Mouse (Mus musculus) small intestine, adult 10 weeks (tissue): Measurements from ENCODE around the gene Cobl. TPM values are rescaled to one million over a fixed set of nuclear protein-coding genes. Genes with fewer than 3 reads are reported as not detected.

ENCODE experiments used
- polyA plus RNA-seq: library from polyadenylated mRNA; stranded (reverse); fragments of 350-450 nt; fragmentation: Illumina TruSeq; extraction: RNeasy Lipid Tissue Mini Kit (QIAGEN cat#74804); gene quantifications from one replicate; pipeline ENCODE4 v1.2.3, GENCODE M21; 2014; ENCODE audit warnings: low replicate concordance

Gene Cobl
- polyA plus RNA-seq: 196 TPM

DNA sequence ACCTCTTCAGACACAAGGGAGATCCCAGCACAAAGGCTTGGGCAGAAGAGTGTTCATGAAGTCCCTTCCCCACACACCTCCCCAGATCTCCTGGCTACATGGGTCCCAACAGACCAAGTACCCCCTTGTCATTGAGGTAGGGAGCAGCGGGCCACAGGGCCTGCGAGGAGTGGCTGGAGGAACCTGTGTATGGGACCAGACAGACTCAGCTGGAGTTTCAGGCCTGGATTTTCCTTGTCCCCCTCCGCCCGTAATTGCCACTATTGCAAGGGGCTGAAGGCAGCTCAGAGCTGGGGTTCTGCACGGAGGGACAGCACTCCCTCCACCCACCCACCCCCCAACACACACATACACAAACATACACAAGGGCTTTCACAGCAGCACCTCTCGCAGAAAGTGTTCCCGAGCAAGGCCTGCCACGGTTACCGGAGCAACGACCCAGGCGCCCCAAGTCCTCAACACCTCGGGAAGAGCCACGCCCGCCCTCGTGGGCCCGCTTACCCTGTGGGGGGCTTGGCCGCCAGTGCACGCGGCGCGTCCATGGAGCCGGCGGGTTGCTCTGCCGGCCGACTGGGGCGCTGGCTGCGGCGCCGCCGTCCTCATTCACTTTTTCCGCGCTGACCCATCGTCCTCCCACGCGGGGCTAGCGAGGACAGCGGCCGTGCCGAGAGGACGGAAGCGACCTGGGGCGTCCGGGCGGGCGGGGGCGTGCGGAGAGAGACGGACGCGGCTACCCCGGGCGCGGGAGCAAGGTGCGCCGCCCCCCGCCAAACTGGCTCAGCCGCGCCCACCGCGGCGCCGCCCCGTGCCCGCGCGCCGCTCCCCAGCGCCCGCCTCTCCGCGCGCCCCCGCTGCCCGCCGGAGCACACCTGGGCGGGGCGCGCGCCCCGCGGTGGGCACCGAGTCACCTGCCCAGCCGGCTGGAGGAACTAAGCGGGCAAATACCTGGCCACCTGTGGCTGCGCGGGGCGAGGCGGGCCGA is at the start of gene Cobl:
Gene Cobl, minus strand, starts transcription at position 780 of the 982 bp plus-strand sequence.

